Comparison of ENCODE assay signal across 11 mouse cellular contexts in genomic region chr5:103788476-103788875, GRCm38 (mm10).
A peak's percentile ranks its signal among the peaks of the same experiment; 100 is the strongest.
DNase-seq lines count a peak whose midpoint lies in the region; ATAC-seq lines count a peak whose summit lies in the region.
"Had no signal": no experiment of that assay in that cellular context is flagged by ENCODE, and none has a peak within 500 bp of the region (broad histone marks: within the 10 kb centered on the region; RNA-seq: fewer than 3 reads in every experiment).

No protein-coding gene starts in this region.

- peak; percentile 67 for DNase-seq in adrenal gland, postnatal 14 days
- DNase-seq in adrenal gland, adult 8-10 months, result no peak
- peak; percentile 68 for DNase-seq in kidney, postnatal 14 days
- peak; percentile 59 to 67 for DNase-seq in cerebellum, postnatal 10 days
- peak; percentile 44 to 64 for DNase-seq in heart, postnatal 10 days
- no peak for DNase-seq in thymus, postnatal 25 days

- no peaks in the 10 kb centered on the region; the same call in 1 of the 2 replicates for H3K4me1 ChIP-seq in kidney, embryonic 14.5 days (ENCODE audit: control insufficient read depth, insufficient read depth, low read length)
- H3K4me1 ChIP-seq in midbrain, embryonic 15.5 days, result no peaks in the 10 kb centered on the region

- H3K9ac ChIP-seq in kidney, embryonic 14.5 days (ENCODE audit: low read depth, low read length), result no peak overlapping the region
- H3K9ac ChIP-seq in midbrain, embryonic 15.5 days, result no peak overlapping the region
- H3K9ac ChIP-seq: limb, embryonic 13.5 days; midbrain, embryonic 13.5 days had no signal

- intact Hi-C loops in heart, postnatal 10 days (cut with DNase I), result loop anchor here (5.0 kb wide), 1 partner anchor 36 kb away; no protein-coding TSS in a partner anchor

- no peak overlapping the region for H3K4me2 ChIP-seq in kidney, embryonic 14.5 days (replicated peaks; ENCODE audit: low read depth, low read length)
- H3K4me2 ChIP-seq in midbrain, embryonic 15.5 days, result no peak overlapping the region
- H3K4me2 ChIP-seq: limb, embryonic 13.5 days; midbrain, embryonic 13.5 days had no signal

- WGBS in kidney, embryonic 14.5 days, result 32% methylated on average over 6 of the region's 6 CpGs
- 37% methylated on average over 6 of the region's 6 CpGs for WGBS in midbrain, embryonic 15.5 days

- no peak for ATAC-seq in kidney, embryonic 14.5 days (ENCODE audit: low FRiP score, low TSS enrichment)
- ATAC-seq in midbrain, embryonic 15.5 days (replicated peaks), result no peak
- ATAC-seq: intestine, postnatal 0 days; midbrain, embryonic 13.5 days had no signal

- no peaks in the 10 kb centered on the region for H3K27me3 ChIP-seq in kidney, embryonic 14.5 days (ENCODE audit: control insufficient read depth, insufficient read depth, low read length)
- no peaks in the 10 kb centered on the region for H3K27me3 ChIP-seq in midbrain, embryonic 15.5 days (replicated peaks)
- H3K27me3 ChIP-seq: limb, embryonic 13.5 days; midbrain, embryonic 13.5 days had no signal

- H3K36me3 ChIP-seq in kidney, embryonic 14.5 days (ENCODE audit: control insufficient read depth, insufficient read depth, low read length), result peaks cover 7% of the 10 kb centered on the region; the same call in 1 of the 2 replicates
- no peaks in the 10 kb centered on the region for H3K36me3 ChIP-seq in midbrain, embryonic 15.5 days (replicated peaks)

- H3K27ac ChIP-seq in kidney, embryonic 14.5 days (ENCODE audit: low read depth, low read length), result no peak overlapping the region
- H3K27ac ChIP-seq in midbrain, embryonic 15.5 days, result no peak overlapping the region
- H3K27ac ChIP-seq: limb, embryonic 13.5 days; midbrain, embryonic 13.5 days had no signal

- H3K9me3 ChIP-seq in kidney, embryonic 14.5 days (ENCODE audit: control insufficient read depth, low read length), result no peaks in the 10 kb centered on the region
- H3K9me3 ChIP-seq in midbrain, embryonic 15.5 days, result no peaks in the 10 kb centered on the region
- H3K9me3 ChIP-seq: limb, embryonic 13.5 days; midbrain, embryonic 13.5 days had no signal

- no peak overlapping the region for H3K4me3 ChIP-seq in kidney, embryonic 14.5 days (ENCODE audit: low read length)
- no peak overlapping the region for H3K4me3 ChIP-seq in midbrain, embryonic 15.5 days
- H3K4me3 ChIP-seq: limb, embryonic 13.5 days; midbrain, embryonic 13.5 days had no signal

Comparison
In these comparisons a context has a peak if more than half of its experiments do, and no peak if none do; other contexts are left out.
1. DNase-seq: peak in adrenal gland, postnatal 14 days (single experiment), kidney, postnatal 14 days (single experiment), cerebellum, postnatal 10 days (2 of 2) and heart, postnatal 10 days (2 of 2); none in adrenal gland, adult 8-10 months (single experiment) and thymus, postnatal 25 days (single experiment).